Mouse (Mus musculus) hindbrain, postnatal 0 days (tissue): Measurements from ENCODE around the gene Zdhhc17. TPM values are rescaled to one million over a fixed set of nuclear protein-coding genes. Genes with fewer than 3 reads are reported as not detected.

Experiments used
- ATAC-seq: fragments of 200-750 bp; cut with Nextera tagmentation; 2 replicates; pipeline ENCODE4 v1.8.0; 2017; ENCODE audit warnings: mild to moderate bottlenecking, moderate TSS enrichment, moderate library complexity
- DNase-seq: peaks from one replicate; pipeline ENCODE4 v3.0.0-alpha.2; 2015; ENCODE audit warnings: low spot score
- H3K27ac ChIP-seq: fragments of 300-500 bp; sonication (generic); 2 replicates; pipeline ENCODE4 v1.5.1; 2014; ENCODE audit warnings: mild to moderate bottlenecking
- H3K27me3 ChIP-seq: fragments of 300-500 bp; sonication (generic); 2 replicates; pipeline ENCODE4 v1.6.1; 2014; ENCODE audit warnings: low read length, mixed read lengths; ENCODE audit not compliant: insufficient read depth
- H3K36me3 ChIP-seq: fragments of 300-500 bp; sonication (generic); 2 replicates; pipeline ENCODE4 v1.6.1; 2014; ENCODE audit warnings: low read length, mixed read lengths; ENCODE audit not compliant: insufficient read depth
- H3K4me1 ChIP-seq: fragments of 300-500 bp; sonication (generic); 2 replicates; pipeline ENCODE4 v1.6.1; 2014; ENCODE audit warnings: antibody characterized with exemption, low read length, mixed read lengths; ENCODE audit not compliant: insufficient read depth
- H3K4me2 ChIP-seq: fragments of 300-500 bp; sonication (generic); 2 replicates; pipeline ENCODE4 v1.6.1; 2014; ENCODE audit warnings: low read depth, mild to moderate bottlenecking, low read length, moderate library complexity, mixed read lengths
- H3K4me3 ChIP-seq: fragments of 300-500 bp; sonication (generic); 2 replicates; pipeline ENCODE4 v1.5.1; 2014; ENCODE audit warnings: low read length
- H3K9ac ChIP-seq: fragments of 300-500 bp; sonication (generic); replicated peaks from 2 replicates; pipeline ENCODE4 v1.6.1; 2014; ENCODE audit warnings: mild to moderate bottlenecking, low read length, moderate library complexity, mixed read lengths
- H3K9me3 ChIP-seq: fragments of 300-500 bp; sonication (generic); 2 replicates; pipeline ENCODE4 v1.6.1; 2016; ENCODE audit warnings: low read length, mixed read lengths
- CTCF ChIP-seq: IDR thresholded peaks from 2 replicates; pipeline ENCODE4 v1.5.1; 2016; ENCODE audit warnings: antibody characterized with exemption, control low read depth, low read depth
- WGBS: fragments of 180-500 bp; shearing (Covaris S2); extraction: QIAGEN DNeasy Blood & Tissue Kit; methylation state at CpG from one replicate; pipeline ENCODE4 v1.1.7; 2014; 5-methylcytosine and 5-hydroxymethylcytosine counted together
- polyA plus RNA-seq: library from polyadenylated mRNA; unstranded; fragments of >200 nt; fragmentation: Nextera tagmentation; extraction: Ambion mirVana; gene quantifications from 2 replicates; pipeline ENCODE4 v1.2.1, GENCODE M21; 2015
- total RNA-seq: library from RNA; depleted of rRNA; stranded (reverse); fragments of >200 nt; gene quantifications from 2 replicates; pipeline ENCODE4 v1.2.3, GENCODE M21; 2014; rRNA removed

Zdhhc17 gene
- total RNA-seq: 40.7 and 45.1 TPM in 2 replicates
- polyA plus RNA-seq: 41.0 and 44.8 TPM in 2 replicates

GRCm38 (mm10) chr10:111009641-111010479 lies at the start of gene Zdhhc17:
Gene Zdhhc17 (minus strand): TSS chr10:111010140.
- Histone ChIP-seq H3K4me1 (peaks cover 12% of the 10 kb centered on the region; the same call in 1 of the 2 replicates), H3K4me2 (peak within 1 kb of the TSS; percentile 91), H3K9ac (peak within 1 kb of the TSS; percentile 100), H3K4me3 (peak within 1 kb of the TSS; percentile 97), H3K36me3 (no peaks in the 10 kb centered on the region), H3K27ac (peak within 1 kb of the TSS; percentile 99), H3K9me3 (no peaks in the 10 kb centered on the region), H3K27me3 (no peaks in the 10 kb centered on the region)
- ATAC-seq (peak; percentile 94), DNase-seq (peak; percentile 97)
- no peak for TF ChIP-seq CTCF
- under 1% methylated on average over 99 of the region's 112 CpGs for WGBS

GRCm38 (mm10) chr10:111055770-111056169 lies 45.8 kb upstream of the Zdhhc17 start:
- TF ChIP-seq CTCF: no peak
- Histone ChIP-seq H3K36me3 (no peaks in the 10 kb centered on the region), H3K27ac (no peak overlapping the region), H3K9ac (no peak overlapping the region), H3K9me3 (no peaks in the 10 kb centered on the region), H3K4me1 (no peaks in the 10 kb centered on the region), H3K27me3 (no peaks in the 10 kb centered on the region), H3K4me3 (no peak overlapping the region), H3K4me2 (no peak overlapping the region)
- WGBS: 54% methylated on average over 4 of the region's 4 CpGs
- no peak for DNase-seq
- peak; percentile 40; the same call in 1 of the 2 replicates for ATAC-seq

GRCm38 (mm10) chr10:111051606-111052005 lies 41.7 kb upstream of the Zdhhc17 start:
- H3K4me3 ChIP-seq: no peak overlapping the region
- H3K4me1 ChIP-seq: no peaks in the 10 kb centered on the region
- H3K36me3 ChIP-seq: no peaks in the 10 kb centered on the region
- DNase-seq (no peak), ATAC-seq (no peak)
- no peaks in the 10 kb centered on the region for H3K27me3 ChIP-seq
- no peak overlapping the region for H3K27ac ChIP-seq
- no peak for TF ChIP-seq CTCF
- no peak overlapping the region for H3K9ac ChIP-seq
- 84% methylated on average over 3 of the region's 3 CpGs for WGBS
- H3K4me2 ChIP-seq: no peak overlapping the region
- no peaks in the 10 kb centered on the region for H3K9me3 ChIP-seq

GRCm38 (mm10) chr10:111050511-111050910 lies 40.6 kb upstream of the Zdhhc17 start:
- Histone ChIP-seq H3K36me3 (no peaks in the 10 kb centered on the region), H3K4me2 (no peak overlapping the region), H3K9me3 (no peaks in the 10 kb centered on the region), H3K9ac (no peak overlapping the region), H3K4me1 (no peaks in the 10 kb centered on the region), H3K27me3 (no peaks in the 10 kb centered on the region), H3K4me3 (no peak overlapping the region), H3K27ac (no peak overlapping the region)
- no peak for TF ChIP-seq CTCF
- DNase-seq: no peak
- WGBS: 85% methylated on average over 4 of the region's 4 CpGs
- ATAC-seq: no peak

- Histone ChIP-seq H3K9ac (no peak overlapping the region), H3K27ac (no peak overlapping the region), H3K4me3 (no peak overlapping the region), H3K27me3 (no peaks in the 10 kb centered on the region), H3K9me3 (no peaks in the 10 kb centered on the region), H3K4me1 (no peaks in the 10 kb centered on the region), H3K36me3 (no peaks in the 10 kb centered on the region), H3K4me2 (no peak overlapping the region)
- no peak for DNase-seq
- WGBS: 86% methylated on average over 3 of the region's 3 CpGs
- ATAC-seq: no peak
- TF ChIP-seq CTCF: no peak
Measured at GRCm38 (mm10) chr10:111050061-111050460, 40.1 kb upstream of the Zdhhc17 start.

- H3K4me3 ChIP-seq: no peak overlapping the region
Measured at GRCm38 (mm10) chr10:111047895-111048294, 38.0 kb upstream of the Zdhhc17 start.

More at GRCm38 (mm10) chr10:111047895-111048294, 38.0 kb upstream of the Zdhhc17 start:
- Histone ChIP-seq H3K4me2 (no peak overlapping the region), H3K36me3 (no peaks in the 10 kb centered on the region), H3K4me1 (no peaks in the 10 kb centered on the region), H3K9ac (no peak overlapping the region), H3K27ac (no peak overlapping the region), H3K9me3 (0 out of 2 replicates have a peak, but pooled peaks cover 3% of the 10 kb centered on the region), H3K27me3 (no peaks in the 10 kb centered on the region)
- DNase-seq: no peak
- no peak for TF ChIP-seq CTCF
- WGBS: 90% methylated on average over 7 of the region's 7 CpGs
- no peak for ATAC-seq
